Mouse (Mus musculus): ENCODE results near the gene Hoxd1. TPM values are rescaled to one million over a fixed set of nuclear protein-coding genes. Genes with fewer than 3 reads are reported as not detected.

Gene Hoxd1
- total RNA-seq, 1 experiment = 0.36 TPM

DNA sequence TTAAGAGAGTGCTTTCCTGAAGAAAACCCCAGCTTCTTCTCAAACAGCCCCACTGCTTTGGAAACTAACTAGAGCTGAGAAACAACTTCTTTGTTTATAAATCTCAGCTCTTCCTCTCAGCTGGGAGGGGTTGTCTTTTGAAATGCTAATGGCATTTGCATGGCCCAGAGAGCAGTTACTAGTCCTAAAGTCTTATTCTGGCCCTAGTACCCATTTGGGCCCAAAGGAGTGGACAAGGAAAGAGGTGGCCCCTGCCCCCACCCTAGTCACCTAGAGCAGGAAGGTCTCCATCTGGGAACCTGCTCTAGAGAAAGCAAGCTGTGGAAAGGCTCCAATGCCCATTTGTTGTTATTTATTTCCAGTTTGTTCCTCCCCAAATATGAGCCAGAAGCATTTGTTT is 31.7 kb upstream of the Hoxd1 start:
- H3K27ac ChIP-seq (ENCODE audit: insufficient read depth, low read depth, low read length, poor library complexity, severe bottlenecking) = no peak overlapping the region
- no peak overlapping the region for H3K4me3 ChIP-seq (ENCODE audit: insufficient read depth in 1 of 2, low read depth in 1 of 2, low read length in 2 of 2, poor library complexity in 1 of 2, severe bottlenecking in 1 of 2)
- no peaks in the 10 kb centered on the region for H3K36me3 ChIP-seq (ENCODE audit: control insufficient read depth, insufficient read depth, low read length, poor library complexity, severe bottlenecking)
- in situ Hi-C loops (cut with MboI; ENCODE audit: low sequenced_read_pairs in 2 of 2, unreplicated experiment in 2 of 2) = no loop called here
- no peak for TF ChIP-seq ZNF384 (IDR thresholded peaks at IDR 0.05; ENCODE audit: low read depth, low read length)
- no peak for TF ChIP-seq HCFC1 (IDR thresholded peaks at IDR 0.05; ENCODE audit: borderline replicate concordance, insufficient read depth, low read length)
- no peaks in the 10 kb centered on the region; a peak in 1 of 4 replicates for H3K4me1 ChIP-seq (ENCODE audit: control insufficient read depth in 2 of 2, insufficient read depth in 2 of 2, low read length in 2 of 2, poor library complexity in 1 of 2)
- H3K9me3 ChIP-seq (ENCODE audit: control insufficient read depth, insufficient read depth, low read depth, low read length) = no peaks in the 10 kb centered on the region
- no peak overlapping the region for H3K9ac ChIP-seq (ENCODE audit: insufficient read depth, low read depth, low read length, poor library complexity, severe bottlenecking)
- DNase-seq (ENCODE audit: low read depth, low spot score) = no peak

DNA sequence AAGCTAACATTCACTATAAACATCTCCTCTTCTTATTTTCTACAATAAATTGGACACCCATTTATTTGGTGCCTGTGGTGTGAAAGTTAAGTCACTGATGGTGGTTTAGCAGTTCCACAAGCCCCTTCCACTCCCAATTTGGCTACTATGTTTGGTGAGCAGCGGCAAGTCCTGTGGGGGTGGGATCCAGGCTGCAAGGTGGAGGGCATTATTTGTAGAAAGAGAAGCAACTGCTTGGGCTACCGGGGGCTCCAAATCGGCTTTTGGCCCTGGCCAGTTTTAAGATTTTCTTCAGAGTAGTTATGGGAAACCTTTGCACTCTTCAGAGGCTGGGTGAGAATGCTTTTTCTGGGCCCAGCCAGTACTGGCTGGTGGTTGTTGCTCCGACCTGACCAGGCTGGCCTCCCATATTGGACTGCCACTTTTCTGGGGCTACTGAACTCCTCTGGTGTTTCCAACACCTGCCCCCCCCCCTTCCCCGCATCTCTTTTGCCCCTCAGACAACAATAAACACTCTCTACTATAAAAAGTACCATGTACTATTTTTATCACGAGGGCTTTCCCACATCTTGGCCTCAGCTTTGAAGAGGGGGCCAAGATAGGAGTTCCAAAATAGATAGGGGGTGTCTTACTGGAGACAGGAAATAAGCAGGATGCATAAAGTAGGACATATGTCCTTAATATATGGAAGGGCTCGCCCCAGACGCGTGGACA is 30.8 kb upstream of the Hoxd1 start:
- Histone ChIP-seq H3K27ac (ENCODE audit: insufficient read depth, low read depth, low read length, poor library complexity, severe bottlenecking) (no peak overlapping the region), H3K4me1 (ENCODE audit: control insufficient read depth in 2 of 2, insufficient read depth in 2 of 2, low read length in 2 of 2, poor library complexity in 1 of 2) (no peaks in the 10 kb centered on the region; a peak in 1 of 4 replicates), H3K9me3 (ENCODE audit: control insufficient read depth, insufficient read depth, low read depth, low read length) (no peaks in the 10 kb centered on the region), H3K9ac (ENCODE audit: insufficient read depth, low read depth, low read length, poor library complexity, severe bottlenecking) (no peak overlapping the region), H3K4me3 (ENCODE audit: insufficient read depth in 1 of 2, low read depth in 1 of 2, low read length in 2 of 2, poor library complexity in 1 of 2, severe bottlenecking in 1 of 2) (no peak overlapping the region), H3K36me3 (ENCODE audit: control insufficient read depth, insufficient read depth, low read length, poor library complexity, severe bottlenecking) (no peaks in the 10 kb centered on the region)
- TF ChIP-seq ZC3H11A (IDR thresholded peaks at IDR 0.05; ENCODE audit: borderline replicate concordance, low read depth, low read length) (no peak), HCFC1 (IDR thresholded peaks at IDR 0.05; ENCODE audit: borderline replicate concordance, insufficient read depth, low read length) (no peak), CHD2 (IDR thresholded peaks at IDR 0.05; ENCODE audit: low read depth, low read length) (no peak), MAFK (IDR thresholded peaks at IDR 0.05; ENCODE audit: insufficient read depth, low read depth, low read length) (no peak), ZNF384 (IDR thresholded peaks at IDR 0.05; ENCODE audit: low read depth, low read length) (no peak)
- no peak for DNase-seq (ENCODE audit: low read depth, low spot score)
- in situ Hi-C loops (cut with MboI; ENCODE audit: low sequenced_read_pairs in 2 of 2, unreplicated experiment in 2 of 2) = no loop called here

DNA sequence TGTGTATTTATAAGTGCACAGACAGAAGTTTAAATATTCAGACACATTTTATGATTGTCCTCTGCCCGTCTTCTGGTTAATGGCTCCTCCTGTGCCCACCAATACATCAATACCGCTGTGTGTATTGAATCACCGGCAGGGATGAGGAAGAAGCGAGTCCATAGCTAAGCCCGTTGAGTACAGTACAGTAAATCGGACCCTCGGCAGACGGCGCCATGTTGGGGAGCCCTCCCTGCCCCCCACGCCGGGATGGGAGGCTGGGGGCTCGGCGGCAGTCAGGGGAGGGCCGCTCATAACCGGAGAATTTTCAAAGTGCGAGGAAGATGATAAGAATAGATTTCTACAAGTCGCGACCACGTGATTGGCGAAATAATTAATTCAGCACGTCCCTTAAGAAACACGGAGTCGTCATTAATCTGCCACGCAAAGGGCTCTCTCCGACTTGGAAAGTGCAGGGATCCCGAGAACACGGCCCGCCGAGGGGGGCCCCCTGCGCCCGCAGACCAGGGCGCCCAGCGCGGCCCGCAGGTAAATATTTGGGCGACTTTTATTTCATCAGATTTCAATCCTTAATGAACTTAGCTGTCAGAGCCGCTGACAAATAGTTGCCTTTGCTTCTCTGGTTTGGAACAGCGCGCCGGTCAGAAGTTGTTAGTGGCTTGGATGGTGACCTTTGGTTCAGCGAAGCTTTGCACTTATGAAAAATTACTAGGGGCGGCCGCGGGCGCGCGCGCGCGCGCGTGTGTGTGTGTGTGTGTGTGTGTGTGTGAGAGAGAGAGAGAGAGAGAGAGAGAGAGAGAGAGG is 30.1 kb upstream of the Hoxd1 start:
- H3K27ac ChIP-seq (ENCODE audit: insufficient read depth, low read depth, low read length, poor library complexity, severe bottlenecking) = no peak overlapping the region
- no peaks in the 10 kb centered on the region for H3K9me3 ChIP-seq (ENCODE audit: control insufficient read depth, insufficient read depth, low read depth, low read length)
- in situ Hi-C loops (cut with MboI; ENCODE audit: low sequenced_read_pairs in 2 of 2, unreplicated experiment in 2 of 2) = no loop called here
- H3K4me3 ChIP-seq (ENCODE audit: insufficient read depth in 1 of 2, low read depth in 1 of 2, low read length in 2 of 2, poor library complexity in 1 of 2, severe bottlenecking in 1 of 2) = no peak overlapping the region
- TF ChIP-seq CHD2 (IDR thresholded peaks at IDR 0.05; ENCODE audit: low read depth, low read length) (no peak), ZNF384 (IDR thresholded peaks at IDR 0.05; ENCODE audit: low read depth, low read length) (no peak), HCFC1 (IDR thresholded peaks at IDR 0.05; ENCODE audit: borderline replicate concordance, insufficient read depth, low read length) (no peak), MAFK (IDR thresholded peaks at IDR 0.05; ENCODE audit: insufficient read depth, low read depth, low read length) (no peak), ZC3H11A (IDR thresholded peaks at IDR 0.05; ENCODE audit: borderline replicate concordance, low read depth, low read length) (no peak)
- no peak overlapping the region for H3K9ac ChIP-seq (ENCODE audit: insufficient read depth, low read depth, low read length, poor library complexity, severe bottlenecking)
- H3K36me3 ChIP-seq (ENCODE audit: control insufficient read depth, insufficient read depth, low read length, poor library complexity, severe bottlenecking) = no peaks in the 10 kb centered on the region
- no peak for DNase-seq (ENCODE audit: low read depth, low spot score)
- H3K4me1 ChIP-seq (ENCODE audit: control insufficient read depth in 2 of 2, insufficient read depth in 2 of 2, low read length in 2 of 2, poor library complexity in 1 of 2) = no peaks in the 10 kb centered on the region; a peak in 1 of 4 replicates

DNA sequence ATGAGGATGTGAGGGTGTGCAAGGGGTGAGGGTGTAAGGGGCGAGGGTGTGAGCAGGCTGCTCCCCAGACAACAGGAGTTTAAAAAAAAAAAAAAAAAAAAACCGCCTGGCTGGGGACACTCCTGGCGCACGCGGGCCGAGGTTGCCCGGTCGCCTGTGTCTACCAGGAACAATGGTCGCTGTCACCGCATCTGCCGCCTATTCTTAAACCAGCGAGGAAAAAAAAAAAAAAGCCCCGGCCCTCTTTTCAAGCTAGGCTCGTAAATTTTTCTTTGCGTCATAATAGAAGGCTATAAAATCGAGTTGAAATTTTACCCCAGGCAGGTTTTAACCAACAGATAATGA is 29.5 kb upstream of the Hoxd1 start:
- no peak for DNase-seq (ENCODE audit: low read depth, low spot score)
- no peaks in the 10 kb centered on the region; a peak in 1 of 4 replicates for H3K4me1 ChIP-seq (ENCODE audit: control insufficient read depth in 2 of 2, insufficient read depth in 2 of 2, low read length in 2 of 2, poor library complexity in 1 of 2)

More for the DNA sequence above, 29.5 kb upstream of the Hoxd1 start:
- H3K9me3 ChIP-seq (ENCODE audit: control insufficient read depth, insufficient read depth, low read depth, low read length) = no peaks in the 10 kb centered on the region
- in situ Hi-C loops (cut with MboI; ENCODE audit: low sequenced_read_pairs in 2 of 2, unreplicated experiment in 2 of 2) = no loop called here
- no peak overlapping the region for H3K27ac ChIP-seq (ENCODE audit: insufficient read depth, low read depth, low read length, poor library complexity, severe bottlenecking)
- H3K4me3 ChIP-seq (ENCODE audit: insufficient read depth in 1 of 2, low read depth in 1 of 2, low read length in 2 of 2, poor library complexity in 1 of 2, severe bottlenecking in 1 of 2) = no peak overlapping the region
- TF ChIP-seq MAFK (IDR thresholded peaks at IDR 0.05; ENCODE audit: insufficient read depth, low read depth, low read length) (no peak), ZNF384 (IDR thresholded peaks at IDR 0.05; ENCODE audit: low read depth, low read length) (peak; percentile 78)
- no peaks in the 10 kb centered on the region for H3K36me3 ChIP-seq (ENCODE audit: control insufficient read depth, insufficient read depth, low read length, poor library complexity, severe bottlenecking)
- no peak overlapping the region for H3K9ac ChIP-seq (ENCODE audit: insufficient read depth, low read depth, low read length, poor library complexity, severe bottlenecking)

Measured in ES-E14 (cell line).